Mouse (Mus musculus): ENCODE data around the gene Fmo4.
"Not testable (repeated sequence)": the region's sequence is repeated elsewhere in the genome, so short reads cannot be mapped to it uniquely, and the experiment has no call there.

Gene Fmo4

DNA sequence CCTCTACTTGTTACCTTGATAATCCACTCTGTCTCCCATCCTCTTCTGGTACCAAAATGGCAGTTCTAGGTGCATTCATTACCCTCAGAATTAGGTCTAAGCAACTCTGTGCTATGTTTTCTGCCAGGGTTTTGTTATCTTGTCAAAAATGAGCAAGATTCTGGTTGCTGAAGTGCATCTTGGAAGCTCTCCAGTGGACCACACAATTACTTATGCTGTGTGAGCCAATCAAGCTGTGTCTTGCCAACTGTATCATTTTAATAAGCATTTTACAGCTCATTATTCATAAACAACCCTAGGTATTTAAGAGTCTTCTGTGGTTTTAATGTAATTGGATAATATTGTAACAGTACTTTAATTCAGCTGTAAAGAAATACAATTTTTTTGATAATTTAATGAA lies 17.3 kb downstream of the Fmo4 start:
- no peak for ATAC-seq (ENCODE audit: insufficient number of reproducible peaks, low FRiP score, low TSS enrichment)

DNA sequence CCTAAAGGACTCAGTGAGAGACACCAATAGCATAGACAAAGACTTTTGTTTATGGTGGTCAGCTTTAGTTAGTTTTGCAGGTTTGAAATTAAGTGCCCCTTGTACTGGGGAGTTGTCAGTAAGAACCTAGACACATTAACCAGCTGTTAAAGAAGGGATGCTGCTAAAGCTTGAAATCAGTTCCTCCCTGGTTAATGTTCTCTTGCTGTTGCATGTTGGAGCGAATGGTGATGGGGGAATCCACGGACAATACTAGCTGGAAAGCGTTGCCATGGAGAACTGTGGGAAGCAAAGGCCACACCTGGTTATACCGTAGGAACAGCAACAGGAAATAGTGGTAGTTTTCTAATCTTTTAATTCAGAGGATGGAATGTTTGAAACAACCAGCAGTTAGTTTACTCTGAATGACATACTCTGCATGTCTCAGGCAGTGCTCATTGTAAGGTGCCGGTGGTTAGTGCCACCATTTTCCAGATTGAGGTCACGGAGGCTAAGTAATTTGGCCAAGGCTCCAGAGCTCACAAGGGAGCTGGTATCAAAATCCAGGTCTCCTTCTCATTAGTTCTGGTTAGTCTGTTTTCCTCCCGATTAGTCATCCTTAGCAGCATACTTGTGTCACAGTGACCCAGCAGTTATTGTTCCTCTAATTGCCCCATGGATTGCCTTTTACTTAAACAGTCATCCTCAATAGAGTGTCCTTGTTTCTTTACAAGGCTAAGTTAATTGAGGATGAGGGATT lies 21.3 kb downstream of the Fmo4 start:
- ATAC-seq (ENCODE audit: insufficient number of reproducible peaks, low FRiP score, low TSS enrichment) = no peak

DNA sequence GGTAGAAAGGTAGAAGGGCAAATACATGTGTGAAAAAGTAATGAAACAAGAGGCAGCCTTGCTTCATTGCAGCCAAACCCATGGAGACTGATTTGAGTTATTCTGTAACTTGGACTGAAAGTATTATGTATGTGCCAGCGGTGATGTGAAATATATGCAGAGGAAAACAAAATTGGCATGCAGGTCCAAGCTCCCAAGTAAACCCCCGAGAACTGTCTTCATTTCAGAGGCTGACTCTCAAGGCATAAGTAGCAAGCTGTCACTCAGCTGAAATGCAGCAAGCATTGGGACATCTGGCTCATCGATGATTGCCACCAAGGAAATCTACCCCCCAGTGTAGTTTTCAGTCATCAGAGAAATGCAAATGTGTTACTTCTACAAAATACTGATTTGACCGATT lies 28.6 kb downstream of the Fmo4 start:
- ATAC-seq (ENCODE audit: insufficient number of reproducible peaks, low FRiP score, low TSS enrichment) = no peak

DNA sequence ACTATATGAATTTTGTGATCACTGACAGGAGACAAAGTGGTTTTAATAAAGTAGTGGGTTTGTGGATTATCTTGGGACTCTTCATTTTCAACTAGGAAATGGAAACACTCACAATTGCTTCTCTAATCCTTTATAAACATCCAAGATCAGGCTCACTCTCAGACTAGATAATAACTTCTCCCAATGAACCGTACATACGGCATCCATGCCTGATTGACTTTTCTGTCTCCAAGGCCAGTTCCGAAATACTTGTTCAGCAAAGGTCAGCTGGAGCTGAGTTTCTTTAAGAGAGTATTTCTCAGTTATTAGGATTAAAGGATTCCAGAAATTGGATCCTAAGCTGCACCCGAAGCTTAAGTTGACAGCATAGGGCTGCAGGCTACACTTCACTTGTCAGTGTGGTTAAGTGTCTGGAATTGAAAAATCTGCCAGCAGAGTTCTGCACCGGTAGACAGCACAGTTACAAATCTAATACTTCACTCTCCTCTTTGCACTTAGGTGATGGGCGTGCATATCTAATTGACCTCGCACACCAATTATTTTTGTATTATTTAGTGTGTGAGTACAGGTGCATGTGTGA lies 30.0 kb downstream of the Fmo4 start:
- no peak for ATAC-seq (ENCODE audit: insufficient number of reproducible peaks, low FRiP score, low TSS enrichment)

DNA sequence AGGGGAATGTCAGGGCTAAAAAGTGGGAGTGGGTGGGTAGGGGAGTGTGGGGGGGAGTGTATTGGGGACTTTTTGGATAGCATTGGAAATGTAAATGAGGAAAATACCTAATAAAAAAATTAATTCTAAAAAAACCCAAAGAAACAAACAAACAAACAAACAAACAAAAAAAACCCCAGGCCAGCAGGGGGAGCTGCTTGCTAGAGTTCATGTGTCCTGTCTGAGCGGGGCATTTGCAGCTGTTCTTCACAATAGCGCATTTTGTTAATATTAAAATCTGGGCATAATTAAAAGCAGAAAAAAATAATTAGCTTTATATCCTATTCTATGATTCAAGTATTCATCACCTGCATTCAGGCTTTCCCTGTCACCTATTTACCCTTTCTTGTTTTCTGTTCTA lies 32.7 kb downstream of the Fmo4 start:
- ATAC-seq (ENCODE audit: insufficient number of reproducible peaks, low FRiP score, low TSS enrichment) = not testable (repeated sequence)

DNA sequence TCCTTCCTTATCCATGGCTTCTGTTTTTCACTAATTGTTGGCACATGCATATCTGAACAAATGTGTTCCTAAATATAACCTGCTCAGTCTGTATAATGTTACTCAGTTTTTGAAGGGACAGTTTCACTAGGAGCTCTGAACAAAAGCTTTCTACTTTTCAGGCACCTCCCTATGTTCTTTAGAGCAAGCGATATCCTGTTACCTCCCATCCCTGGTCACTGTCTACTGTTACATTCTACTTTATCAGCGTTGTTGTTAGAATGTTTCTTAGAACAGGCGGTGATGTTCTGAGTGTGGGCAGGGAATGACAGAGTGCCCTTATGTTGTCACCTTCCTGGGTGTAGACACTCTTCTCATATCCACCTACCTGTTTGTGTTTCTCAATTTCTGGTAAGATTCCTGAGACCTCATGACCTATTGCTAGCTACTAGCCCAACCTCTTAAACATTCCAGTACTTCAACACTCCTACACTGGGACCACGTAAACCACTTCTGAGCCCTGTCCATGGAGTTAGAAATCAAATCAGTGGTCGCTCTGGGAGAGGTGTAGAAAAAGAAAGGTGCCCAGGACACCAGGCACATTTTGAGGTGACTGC lies 35.7 kb downstream of the Fmo4 start:
- no peak for ATAC-seq (ENCODE audit: insufficient number of reproducible peaks, low FRiP score, low TSS enrichment)

DNA sequence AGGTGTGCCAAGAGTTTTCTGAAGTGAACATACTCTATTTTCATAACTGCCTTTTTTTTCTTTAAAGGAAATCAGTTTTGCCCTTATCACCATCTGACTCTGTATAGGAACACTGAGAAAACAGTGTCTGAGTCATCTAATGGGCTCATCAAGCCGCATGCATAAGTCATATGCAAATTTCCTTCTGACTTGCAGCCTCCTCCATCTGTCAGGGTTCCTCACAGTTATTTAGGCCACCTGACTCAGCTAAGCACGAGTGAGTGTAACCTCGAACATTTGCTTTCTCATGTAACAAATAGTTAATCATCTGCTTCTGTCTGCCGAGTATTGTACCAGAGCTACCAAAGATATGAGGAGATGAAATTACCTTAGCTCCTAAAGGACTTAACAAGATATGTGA lies 40.1 kb downstream of the Fmo4 start:
- ATAC-seq (ENCODE audit: insufficient number of reproducible peaks, low FRiP score, low TSS enrichment) = no peak

DNA sequence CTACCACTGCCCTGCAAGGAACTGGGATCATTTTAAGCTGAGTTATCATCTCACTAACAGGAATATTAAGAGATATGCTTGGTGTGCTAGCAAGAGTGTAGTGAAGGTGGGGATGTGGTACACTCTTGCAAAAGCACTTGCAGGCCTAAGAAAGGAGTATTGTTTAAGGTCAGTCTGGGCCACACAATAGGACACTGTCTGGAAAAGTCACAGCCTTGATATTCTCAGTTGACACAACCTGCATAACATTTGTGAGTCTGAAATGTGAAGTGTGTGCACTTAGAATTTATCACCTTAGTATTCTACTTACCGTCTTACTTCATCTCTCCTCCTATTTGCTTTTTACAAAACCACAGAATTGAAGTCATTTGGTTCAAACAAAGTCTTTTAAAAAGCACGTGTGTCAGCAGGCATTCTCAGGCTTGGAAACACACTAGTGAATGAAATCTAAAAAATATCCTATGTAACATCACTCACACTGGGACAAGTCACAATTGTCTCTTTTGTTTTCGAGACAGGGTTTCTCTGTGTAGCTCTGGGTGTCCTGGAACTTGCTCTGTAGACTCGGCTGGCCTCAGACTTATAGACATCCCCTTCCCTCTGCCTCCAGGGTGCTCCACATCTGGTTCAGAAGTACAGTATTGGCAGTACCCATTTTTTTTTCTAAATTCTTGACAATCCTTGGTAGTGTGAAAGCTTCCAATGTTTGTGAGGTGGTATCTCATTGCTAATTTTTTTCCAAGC lies 42.0 kb downstream of the Fmo4 start:
- ATAC-seq (ENCODE audit: insufficient number of reproducible peaks, low FRiP score, low TSS enrichment) = no peak

DNA sequence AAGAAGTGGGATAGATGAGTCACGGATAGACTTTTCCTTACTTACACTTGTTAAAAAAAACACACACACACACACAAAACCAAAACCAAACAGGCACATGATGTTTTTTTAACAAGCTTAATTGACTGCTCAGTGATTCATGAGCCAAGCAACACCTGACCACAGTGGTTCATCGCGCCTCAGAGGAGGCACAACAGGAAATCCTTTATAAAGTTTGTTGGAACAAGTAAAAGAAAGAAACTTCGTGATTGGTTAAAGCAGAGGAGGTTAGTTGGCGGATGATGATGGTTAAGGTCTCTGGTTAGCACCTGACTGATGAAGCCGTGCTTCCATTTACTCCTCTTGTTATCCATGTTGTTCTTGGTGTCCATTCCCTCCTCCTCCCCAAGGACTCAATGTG lies 61.8 kb downstream of the Fmo4 start:
- no peak for ATAC-seq (ENCODE audit: insufficient number of reproducible peaks, low FRiP score, low TSS enrichment)

DNA sequence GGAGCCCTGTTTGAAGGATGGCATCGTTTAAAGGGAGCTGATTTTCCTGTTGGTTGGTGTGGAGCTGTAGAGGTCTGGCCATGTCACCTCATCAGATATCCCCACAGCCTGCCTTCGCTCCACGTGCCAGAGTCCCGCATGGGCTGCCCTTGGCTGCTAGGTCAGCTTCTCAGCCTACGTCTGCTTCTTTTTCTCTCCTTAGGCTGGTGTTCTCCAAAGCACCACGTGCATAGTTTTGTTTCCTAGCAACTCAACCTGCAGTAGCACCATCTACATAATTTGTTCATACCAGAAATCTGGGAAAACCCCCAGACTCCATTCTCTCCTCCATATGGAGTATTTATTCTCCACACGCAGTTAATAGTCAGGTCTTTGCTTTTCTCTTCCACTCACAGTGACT lies 64.2 kb downstream of the Fmo4 start:
- ATAC-seq (ENCODE audit: insufficient number of reproducible peaks, low FRiP score, low TSS enrichment) = no peak

DNA sequence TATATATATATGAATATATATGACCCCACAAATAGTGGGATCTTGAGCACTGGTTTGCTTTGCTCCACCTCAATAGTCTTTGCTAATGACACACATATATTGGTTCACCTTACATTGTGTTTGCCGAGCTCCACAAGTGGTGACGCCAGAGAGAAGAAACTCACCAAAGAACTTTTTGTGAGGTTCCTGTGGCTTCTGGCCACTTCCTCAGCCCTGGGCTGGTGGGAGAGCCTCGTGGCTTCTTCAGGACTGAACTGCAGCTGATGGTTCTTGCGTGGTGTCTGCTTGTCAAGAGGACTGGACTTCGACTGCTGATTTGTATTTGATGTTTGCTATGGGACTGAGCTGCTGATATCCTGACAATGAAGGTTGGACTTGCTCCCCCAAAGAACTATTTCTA lies 65.0 kb downstream of the Fmo4 start:
- ATAC-seq (ENCODE audit: insufficient number of reproducible peaks, low FRiP score, low TSS enrichment) = no peak

Data from cerebellum, adult (tissue).